Mouse (Mus musculus): ENCODE measurements around the gene Ramp2. TPM values are rescaled to one million over a fixed set of nuclear protein-coding genes. Genes with fewer than 3 reads are reported as not detected.

The Ramp2 gene
- polyA plus RNA-seq, 1 experiment = 710 TPM

- no peak for TF ChIP-seq POLR2A (IDR thresholded peaks at IDR 0.05; ENCODE audit: borderline replicate concordance, extremely low read depth, low read depth, low read length)
- TF ChIP-seq CTCF (IDR thresholded peaks at IDR 0.05; ENCODE audit: insufficient read depth, low read length) = no peak
Observed at GRCm38 (mm10) chr11:101252941-101253340, 7.1 kb downstream of the Ramp2 start.

GRCm38 (mm10) chr11:101253613-101254389 is 8.0 kb downstream of the Ramp2 start, which contains the start of gene Vps25:
TSS of gene Vps25 (plus strand) at chr11:101253707.
- TF ChIP-seq CTCF (IDR thresholded peaks at IDR 0.05; ENCODE audit: insufficient read depth, low read length) (no peak), POLR2A (IDR thresholded peaks at IDR 0.05; ENCODE audit: borderline replicate concordance, extremely low read depth, low read depth, low read length) (peak; percentile 96)
- peak; percentile 87 for DNase-seq
- peaks cover 5% of the 10 kb centered on the region for H3K4me1 ChIP-seq (ENCODE audit: control insufficient read depth, insufficient read depth, low read length)
- WGBS = under 1% methylated on average over 40 of the region's 40 CpGs
- peak within 1 kb of the TSS; percentile 97 for H3K4me3 ChIP-seq (replicated peaks; ENCODE audit: extremely low read depth, low read depth, low read length)

More at GRCm38 (mm10) chr11:101252941-101253340, 7.1 kb downstream of the Ramp2 start:
- under 1% methylated on average over 7 of the region's 7 CpGs for WGBS
- H3K4me3 ChIP-seq (replicated peaks; ENCODE audit: extremely low read depth, low read depth, low read length) = peak overlapping the region; percentile 52
- H3K4me1 ChIP-seq (ENCODE audit: control insufficient read depth, insufficient read depth, low read length) = peaks cover 5% of the 10 kb centered on the region
- no peak for DNase-seq

- DNase-seq = no peak
- TF ChIP-seq POLR2A (IDR thresholded peaks at IDR 0.05; ENCODE audit: borderline replicate concordance, extremely low read depth, low read depth, low read length) (no peak), CTCF (IDR thresholded peaks at IDR 0.05; ENCODE audit: insufficient read depth, low read length) (no peak)
- peaks cover 10% of the 10 kb centered on the region for H3K4me1 ChIP-seq (ENCODE audit: control insufficient read depth, insufficient read depth, low read length)
- no peak overlapping the region for H3K4me3 ChIP-seq (replicated peaks; ENCODE audit: extremely low read depth, low read depth, low read length)
- WGBS = 74% methylated on average over 13 of the region's 13 CpGs
Observed at GRCm38 (mm10) chr11:101255826-101256775, 10.3 kb downstream of the Ramp2 start.

DNA sequence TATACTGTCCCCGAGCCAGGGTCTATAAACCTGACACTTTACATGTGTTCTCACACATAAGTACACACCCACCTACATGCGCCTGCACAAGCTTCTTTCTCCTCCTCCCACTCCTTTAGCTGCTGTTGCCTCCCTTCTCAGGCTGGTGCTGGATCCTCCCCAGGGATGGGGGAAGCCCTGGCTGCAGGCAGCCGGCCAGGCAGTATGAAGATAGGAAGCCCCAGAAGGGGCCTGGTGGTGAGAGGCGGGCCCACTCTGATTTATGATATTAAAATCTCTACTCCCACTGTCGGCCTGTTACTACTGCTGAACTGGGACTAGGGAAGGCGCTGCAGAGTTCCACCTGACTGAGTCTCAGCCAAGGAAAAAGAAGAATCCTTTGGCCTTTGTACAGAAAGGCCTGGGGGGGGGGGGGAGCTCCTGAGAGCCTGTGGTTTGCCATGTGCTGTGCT is 13.5 kb downstream of the Ramp2 start:
- Histone ChIP-seq H3K4me1 (ENCODE audit: control insufficient read depth, insufficient read depth, low read length) (peaks cover 11% of the 10 kb centered on the region), H3K4me3 (replicated peaks; ENCODE audit: extremely low read depth, low read depth, low read length) (no peak overlapping the region)
- TF ChIP-seq POLR2A (IDR thresholded peaks at IDR 0.05; ENCODE audit: borderline replicate concordance, extremely low read depth, low read depth, low read length) = no peak
- DNase-seq = no peak
- 47% methylated on average over 6 of the region's 6 CpGs for WGBS

DNA sequence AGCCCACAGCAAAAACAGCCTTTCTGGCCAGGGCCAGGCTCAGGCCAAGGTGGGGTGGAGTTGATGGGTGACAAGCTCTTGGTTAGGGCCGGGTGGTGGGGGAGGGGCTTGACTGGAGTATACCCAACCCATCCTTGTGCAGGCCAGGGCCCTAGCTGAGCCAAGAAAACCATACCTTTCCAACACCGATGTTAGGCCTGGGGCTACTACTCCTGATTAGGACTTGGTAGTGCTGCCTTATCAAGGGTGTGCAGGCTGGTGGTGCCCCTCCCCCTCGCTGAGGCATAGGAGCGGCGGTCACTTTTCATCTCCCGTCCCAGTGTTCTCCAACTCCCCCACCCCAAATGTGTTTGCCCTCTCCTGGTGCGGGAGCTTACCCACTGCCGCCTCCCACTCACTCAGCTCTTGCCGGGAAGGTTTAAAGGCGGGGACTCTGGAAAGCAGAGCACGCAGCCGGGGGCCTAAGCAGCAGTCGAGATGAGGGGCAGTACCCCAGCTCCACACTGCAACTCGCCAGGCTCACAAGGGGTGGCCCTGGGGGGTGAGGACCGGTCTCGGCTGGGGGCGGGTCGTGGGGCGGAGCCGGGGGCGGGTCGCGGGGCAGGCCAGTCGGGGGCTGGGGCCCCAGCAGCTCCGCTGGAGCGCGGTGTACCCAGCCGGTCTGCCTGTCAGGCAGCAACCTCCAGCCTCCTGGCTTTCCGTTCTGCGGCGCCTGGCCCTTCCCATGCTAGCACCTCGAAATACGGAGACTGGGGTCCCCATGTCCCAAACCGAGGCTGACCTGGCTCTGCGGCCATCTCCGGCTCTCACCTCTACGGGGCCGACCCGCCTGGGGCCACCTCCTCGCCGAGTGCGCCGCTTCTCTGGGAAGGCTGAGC is 14.4 kb downstream of the Ramp2 start, which contains the start of gene Wnk4:
TSS of gene Wnk4 (plus strand) at position 620 of the 878 bp plus-strand sequence.
- Histone ChIP-seq H3K4me3 (replicated peaks; ENCODE audit: extremely low read depth, low read depth, low read length) (peak within 1 kb of the TSS; percentile 55), H3K4me1 (ENCODE audit: control insufficient read depth, insufficient read depth, low read length) (peaks cover 11% of the 10 kb centered on the region)
- under 1% methylated on average over 43 of the region's 43 CpGs for WGBS
- peak; percentile 59; the same call in 1 of the 2 replicates for TF ChIP-seq POLR2A (IDR thresholded peaks at IDR 0.05; ENCODE audit: borderline replicate concordance, extremely low read depth, low read depth, low read length)
- TF ChIP-seq CTCF (IDR thresholded peaks at IDR 0.05; ENCODE audit: insufficient read depth, low read length) = no peak
- DNase-seq = peak; percentile 33

GRCm38 (mm10) chr11:101260826-101261380 is 15.1 kb downstream of the Ramp2 start:
- DNase-seq = peak; percentile 63
- Histone ChIP-seq H3K4me1 (ENCODE audit: control insufficient read depth, insufficient read depth, low read length) (peaks cover 11% of the 10 kb centered on the region), H3K4me3 (replicated peaks; ENCODE audit: extremely low read depth, low read depth, low read length) (peak overlapping the region; percentile 55)
- WGBS = 2% methylated on average over 30 of the region's 30 CpGs
- TF ChIP-seq POLR2A (IDR thresholded peaks at IDR 0.05; ENCODE audit: borderline replicate concordance, extremely low read depth, low read depth, low read length) (no peak), CTCF (IDR thresholded peaks at IDR 0.05; ENCODE audit: insufficient read depth, low read length) (no peak)

DNA sequence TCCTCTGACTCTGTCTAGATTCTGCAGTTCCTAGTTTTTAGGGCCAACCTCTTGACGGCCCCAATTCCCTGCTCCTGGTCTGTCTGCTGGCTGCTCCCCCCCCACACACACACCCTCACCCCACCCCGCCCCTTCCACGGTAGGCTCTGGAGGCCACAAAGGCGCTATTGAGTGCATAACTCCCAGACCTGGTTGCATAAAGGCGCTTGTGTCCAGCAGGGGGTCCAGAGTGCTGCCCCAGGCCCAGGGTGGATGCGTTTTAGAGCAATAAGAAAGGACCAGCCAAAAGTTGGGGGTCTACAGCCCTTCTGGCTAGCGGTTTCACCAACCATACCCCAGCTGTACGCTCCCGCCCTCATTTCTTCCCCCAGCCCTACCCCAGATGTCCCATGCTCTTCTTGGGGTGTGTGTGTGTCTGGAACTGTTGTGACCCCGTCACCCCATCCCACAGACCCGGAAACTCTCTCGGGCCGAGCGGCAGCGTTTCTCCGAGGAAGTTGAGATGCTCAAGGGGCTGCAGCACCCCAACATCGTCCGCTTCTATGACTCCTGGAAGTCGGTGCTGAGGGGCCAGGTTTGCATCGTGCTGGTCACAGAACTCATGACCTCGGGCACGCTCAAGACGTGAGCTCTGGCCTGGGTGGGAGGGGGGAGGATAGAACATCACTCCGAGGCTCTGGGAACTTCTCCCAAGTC is 16.6 kb downstream of the Ramp2 start:
- Histone ChIP-seq H3K4me3 (replicated peaks; ENCODE audit: extremely low read depth, low read depth, low read length) (no peak overlapping the region), H3K4me1 (ENCODE audit: control insufficient read depth, insufficient read depth, low read length) (peaks cover 11% of the 10 kb centered on the region)
- DNase-seq = no peak
- WGBS = 14% methylated on average over 24 of the region's 24 CpGs
- TF ChIP-seq POLR2A (IDR thresholded peaks at IDR 0.05; ENCODE audit: borderline replicate concordance, extremely low read depth, low read depth, low read length) (no peak), CTCF (IDR thresholded peaks at IDR 0.05; ENCODE audit: insufficient read depth, low read length) (no peak)
